Mouse (Mus musculus) stomach, embryonic 14.5 days (tissue): ENCODE measurements around the gene Crybg1. TPM values are rescaled to one million over a fixed set of nuclear protein-coding genes. Genes with fewer than 3 reads are reported as not detected.

Experiments
- polyA plus RNA-seq: library from polyadenylated mRNA; unstranded; fragments of >200 nt; fragmentation: Nextera tagmentation; extraction: Ambion mirVana; gene quantifications from 2 replicates; pipeline ENCODE4 v1.2.1, GENCODE M21; 2014

The Crybg1 gene
- polyA plus RNA-seq, 1 experiment from 2014 or later = 2.7 TPM

Other genes with a start within 250 kb of the Crybg1 start
- 23.0 and 24.4 TPM in 2 replicates for gene Qrsl1, start 247.1 kb downstream of the Crybg1 start, polyA plus RNA-seq
- gene Rtn4ip1, start 247.0 kb downstream of the Crybg1 start, polyA plus RNA-seq = 10.9 and 11.3 TPM in 2 replicates
- gene Atg5, start 119.5 kb upstream of the Crybg1 start, polyA plus RNA-seq = 49.8 TPM in 2 replicates